Comparison of ENCODE assay signal across 13 mouse cellular contexts in genomic region chr8:47721609-47722008, GRCm38 (mm10).
"Had no signal": no experiment of that assay in that cellular context is flagged by ENCODE, and none has a peak within 500 bp of the region (broad histone marks: within the 10 kb centered on the region; RNA-seq: fewer than 3 reads in every experiment).

No protein-coding gene starts in this region.

- H3K27ac ChIP-seq: limb, embryonic 12.5 days; liver, embryonic 13.5 days; midbrain, embryonic 13.5 days; neural tube, embryonic 13.5 days had no signal

- DNase-seq: kidney, adult 8-10 months; kidney, postnatal 25 days; liver; liver, embryonic 13.5 days; liver, postnatal 0 days; lung, postnatal 36 days; retina, postnatal 1 day; right cerebral cortex, postnatal 14 days; thymus, adult 18-20 months; thymus, postnatal 14 days had no signal

- H3K4me3 ChIP-seq: limb, embryonic 12.5 days; liver, embryonic 13.5 days; midbrain, embryonic 13.5 days; neural tube, embryonic 13.5 days had no signal

- H3K4me1 ChIP-seq: limb, embryonic 12.5 days; midbrain, embryonic 13.5 days; neural tube, embryonic 13.5 days had no signal
